Mouse (Mus musculus) heart, postnatal 0 days (tissue): ENCODE measurements at regions not wholly inside any gene's neighbourhood (a gene's known extent, or its start where the extent isn't known, plus 50 kb on each side); places are given as distances from the start of the nearest gene placed in this dataset.

Experiments
- CTCF ChIP-seq: IDR thresholded peaks from 2 replicates; pipeline ENCODE4 v1.5.1; 2016; ENCODE audit warnings: antibody characterized with exemption, control low read depth, low read depth
- EP300 ChIP-seq: IDR thresholded peaks from 2 replicates; pipeline ENCODE4 v1.6.1; 2016; ENCODE audit warnings: antibody characterized with exemption, low read depth

- TF ChIP-seq EP300: no peak
- no peak for TF ChIP-seq CTCF
Measured at GRCm38 (mm10) chr14:71192486-71192885, 592.9 kb upstream of the Fam160b2 start.
